Mouse (Mus musculus) myocyte (in vitro differentiated cells): ENCODE data around the gene Gpc5.

Source experiments
- POLR2A ChIP-seq: IDR thresholded peaks from one replicate; pipeline ENCODE4 v1.6.1; 2011; ENCODE audit warnings: low read depth, mild to moderate bottlenecking, control low read depth, moderate library complexity; ENCODE audit not compliant: insufficient read length
- USF1 ChIP-seq: IDR thresholded peaks from one replicate; pipeline ENCODE4 v1.6.1; 2011; ENCODE audit warnings: low read depth, mild to moderate bottlenecking, control low read depth, moderate library complexity

DNA sequence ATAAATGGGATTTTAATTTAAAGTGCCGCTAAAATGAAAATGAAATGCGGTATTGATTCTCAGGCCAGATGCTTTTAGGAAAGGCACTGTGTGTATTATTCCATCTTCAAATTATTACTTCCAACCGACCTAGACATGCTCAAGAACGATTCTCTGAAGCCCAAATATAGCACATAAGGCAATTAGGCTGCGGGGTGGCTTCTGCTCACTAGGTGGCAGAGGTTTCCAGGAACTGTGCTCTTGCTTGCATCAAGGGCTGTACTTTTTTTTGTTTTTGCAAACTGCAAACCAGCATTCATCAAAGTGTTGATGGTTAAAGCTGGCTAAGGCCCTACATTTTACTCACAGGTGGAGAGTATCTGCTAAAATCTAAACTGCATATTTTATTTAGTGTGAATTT is 375.9 kb downstream of the Gpc5 start:
- TF ChIP-seq POLR2A: no peak
- TF ChIP-seq USF1: no peak
